Mouse (Mus musculus) macrophage (primary cell): ENCODE data around the gene Lelp1. TPM values are rescaled to one million over a fixed set of nuclear protein-coding genes. Genes with fewer than 3 reads are reported as not detected.

Source experiments
- H3K27ac ChIP-seq: fragments of 350-480 bp; formaldehyde crosslinking; 2 replicates; pipeline ENCODE4 v1.9.0; 2021
- H3K36me3 ChIP-seq: fragments of 350-480 bp; formaldehyde crosslinking; 2 replicates; pipeline ENCODE4 v1.9.0; 2021; ENCODE audit errors: inconsistent target
- H3K4me3 ChIP-seq: fragments of 350-480 bp; formaldehyde crosslinking; 2 replicates; pipeline ENCODE4 v1.9.0; 2021; ENCODE audit errors: inconsistent target
- H3K79me2 ChIP-seq: fragments of 350-480 bp; formaldehyde crosslinking; 2 replicates; pipeline ENCODE4 v1.9.0; 2021; ENCODE audit errors: inconsistent target
- WGBS: methylation state at CpG from one replicate; pipeline ENCODE4 v1.1.7; 2026; ENCODE audit warnings: inconsistent platforms; ENCODE audit not compliant: missing documents; 5-methylcytosine and 5-hydroxymethylcytosine counted together
- polyA plus RNA-seq: library from polyadenylated mRNA; stranded (reverse); fragments of 250-400 nt; gene quantifications from 3 replicates; pipeline ENCODE4 v1.2.4, GENCODE M21; 2018; ENCODE audit warnings: inconsistent platforms
- total RNA-seq, 78 experiments: library from RNA; depleted of rRNA; stranded (reverse); fragments of 250-400 nt; gene quantifications; 1 replicate in 9 of 78; 2 replicates in 24 of 78; 3 replicates in 43 of 78; 4 replicates in 2 of 78; pipeline ENCODE4 v1.2.4; 2018; ENCODE audit warnings: inconsistent platforms in 56 of 78

Lelp1 gene
- total RNA-seq (2018; cell fraction: chromatin; rRNA removed) = not detected
- total RNA-seq (2018; cell fraction: cytosol; rRNA removed) = not detected
- total RNA-seq (2018; cell fraction: nucleus; rRNA removed) = not detected
- not detected in 3 replicates for polyA plus RNA-seq

- Histone ChIP-seq H3K27ac (no peak within 1 kb of the TSS), H3K4me3 (no peak within 1 kb of the TSS), H3K36me3 (no peaks in the 10 kb centered on the region), H3K79me2 (no peaks in the 10 kb centered on the region)
- 70% methylated on average over 1 of the region's 1 CpGs for WGBS
These were observed at the start of gene Lelp1 for GRCm38 (mm10) chr3:92142644-92143043. Gene Lelp1 (minus strand): TSS chr3:92142744.

DNA sequence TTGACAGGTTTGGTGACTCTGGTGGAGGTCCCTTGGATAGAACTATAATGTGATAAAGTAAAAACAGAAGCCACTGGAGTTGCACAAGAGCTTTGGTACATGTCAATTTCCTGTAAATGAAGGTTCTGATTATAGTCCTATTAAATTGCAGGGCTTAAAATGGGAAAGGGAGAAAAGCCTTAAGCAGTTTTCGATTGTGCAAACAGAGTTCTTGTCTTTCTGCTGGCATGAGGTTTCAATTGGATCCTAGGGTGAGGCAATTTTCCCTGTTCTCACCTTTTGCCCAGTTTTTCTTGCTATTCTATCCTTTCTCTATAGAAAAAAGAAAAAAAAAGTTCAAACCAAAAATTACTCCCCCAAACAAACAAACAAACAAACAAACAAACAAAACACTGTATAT is 34.3 kb upstream of the Lelp1 start:
- no peaks in the 10 kb centered on the region for H3K36me3 ChIP-seq
- H3K79me2 ChIP-seq = no peaks in the 10 kb centered on the region
- H3K4me3 ChIP-seq = no peak overlapping the region
- 55% methylated on average over 1 of the region's 1 CpGs for WGBS
- no peak overlapping the region for H3K27ac ChIP-seq

GRCm38 (mm10) chr3:92169847-92170246 is 27.3 kb upstream of the Lelp1 start:
- WGBS = 92% methylated on average over 3 of the region's 3 CpGs
- no peaks in the 10 kb centered on the region for H3K79me2 ChIP-seq
- H3K4me3 ChIP-seq = no peak overlapping the region
- H3K27ac ChIP-seq = no peak overlapping the region
- H3K36me3 ChIP-seq = no peaks in the 10 kb centered on the region

- Histone ChIP-seq H3K79me2 (no peaks in the 10 kb centered on the region), H3K27ac (no peak overlapping the region), H3K36me3 (no peaks in the 10 kb centered on the region), H3K4me3 (no peak overlapping the region)
These were observed 10.8 kb upstream of the Lelp1 start for GRCm38 (mm10) chr3:92153322-92153721.

DNA sequence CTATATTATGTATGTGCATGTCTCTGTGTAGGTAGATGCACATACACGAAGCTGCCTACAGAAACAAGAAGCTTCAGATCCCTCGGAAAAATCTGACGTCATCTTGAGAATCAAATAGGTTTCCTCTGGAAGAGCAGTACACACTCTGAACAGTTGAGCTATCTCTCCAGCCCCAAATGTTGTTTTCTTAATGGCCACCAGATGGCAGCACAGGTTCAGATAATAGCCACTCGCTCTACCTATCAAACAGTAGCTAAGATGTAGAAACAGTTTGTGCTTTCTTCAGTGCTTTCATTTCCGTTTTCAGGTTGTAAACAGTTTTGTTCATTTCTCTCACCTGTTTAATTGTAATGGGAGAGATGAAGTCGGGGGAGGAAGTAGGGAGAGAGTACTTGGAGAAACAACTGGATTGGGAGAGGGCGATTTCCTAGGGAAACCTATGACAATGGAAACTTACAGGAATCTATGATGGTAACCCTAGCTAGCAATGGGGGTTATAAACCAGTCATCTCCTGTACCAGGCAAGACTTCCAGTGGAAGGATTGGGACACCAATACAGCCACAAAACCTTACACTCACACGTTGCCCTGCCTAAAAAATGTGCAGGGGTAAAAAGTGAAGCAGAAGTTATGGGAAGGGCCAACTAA is 8.2 kb upstream of the Lelp1 start:
- no peak overlapping the region for H3K4me3 ChIP-seq
- H3K27ac ChIP-seq = no peak overlapping the region
- H3K79me2 ChIP-seq = no peaks in the 10 kb centered on the region
- 25% methylated on average over 8 of the region's 8 CpGs for WGBS
- H3K36me3 ChIP-seq = no peaks in the 10 kb centered on the region

DNA sequence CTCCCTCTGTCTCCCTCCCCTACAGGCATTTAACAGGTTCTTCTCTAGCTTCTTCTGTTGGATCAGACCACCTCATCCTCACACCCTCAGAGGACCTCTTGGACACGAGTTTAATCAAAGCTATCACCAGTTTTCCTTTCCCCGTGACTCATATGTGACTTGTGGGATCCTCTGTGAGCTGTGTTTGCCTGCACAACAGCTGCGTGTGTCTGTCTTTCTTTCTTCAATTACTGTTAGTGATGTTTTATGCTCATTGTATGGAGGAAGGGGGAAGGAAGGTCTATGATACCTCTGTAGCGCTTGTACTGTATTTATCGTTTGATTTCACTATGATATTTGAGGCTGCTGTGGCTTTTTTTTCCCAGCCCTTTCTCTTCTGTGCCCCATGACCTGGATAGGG is 5.4 kb upstream of the Lelp1 start:
- Histone ChIP-seq H3K27ac (no peak overlapping the region), H3K79me2 (no peaks in the 10 kb centered on the region), H3K4me3 (no peak overlapping the region), H3K36me3 (no peaks in the 10 kb centered on the region)
- WGBS = 71% methylated on average over 5 of the region's 5 CpGs

GRCm38 (mm10) chr3:92147420-92147819 is 4.9 kb upstream of the Lelp1 start:
- 42% methylated on average over 2 of the region's 2 CpGs for WGBS
- Histone ChIP-seq H3K4me3 (no peak overlapping the region), H3K27ac (no peak overlapping the region), H3K79me2 (no peaks in the 10 kb centered on the region), H3K36me3 (no peaks in the 10 kb centered on the region)

GRCm38 (mm10) chr3:92123847-92124246 is 18.7 kb downstream of the Lelp1 start, which contains the start of gene Prr9:
Gene Prr9 (minus strand): TSS chr3:92123947.
- Histone ChIP-seq H3K4me3 (no peak within 1 kb of the TSS), H3K36me3 (no peaks in the 10 kb centered on the region), H3K79me2 (no peaks in the 10 kb centered on the region), H3K27ac (no peak within 1 kb of the TSS)
- WGBS = 77% methylated on average over 5 of the region's 5 CpGs

DNA sequence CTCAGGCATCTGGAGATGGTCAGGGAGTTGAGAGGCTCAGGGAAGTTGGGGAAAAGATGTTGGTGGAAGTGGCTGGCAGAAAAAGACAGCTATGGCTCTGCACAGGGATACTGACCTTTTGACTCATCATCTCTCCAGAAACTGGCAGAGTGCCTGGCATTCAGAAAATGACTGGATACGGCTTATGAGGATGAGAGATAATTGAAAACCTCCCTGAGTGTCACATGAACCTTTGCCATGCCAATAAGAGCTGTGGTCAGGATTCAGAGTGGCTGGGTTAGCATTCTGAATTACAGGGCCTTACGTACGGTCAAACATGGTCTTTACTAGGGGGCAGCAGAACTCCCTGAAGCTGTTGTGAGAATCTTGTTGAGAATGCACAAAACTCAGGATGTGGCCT is 21.6 kb downstream of the Lelp1 start:
- H3K27ac ChIP-seq = no peak overlapping the region
- WGBS = 90% methylated on average over 3 of the region's 3 CpGs
- no peak overlapping the region for H3K4me3 ChIP-seq
- H3K36me3 ChIP-seq = no peaks in the 10 kb centered on the region
- no peaks in the 10 kb centered on the region for H3K79me2 ChIP-seq

DNA sequence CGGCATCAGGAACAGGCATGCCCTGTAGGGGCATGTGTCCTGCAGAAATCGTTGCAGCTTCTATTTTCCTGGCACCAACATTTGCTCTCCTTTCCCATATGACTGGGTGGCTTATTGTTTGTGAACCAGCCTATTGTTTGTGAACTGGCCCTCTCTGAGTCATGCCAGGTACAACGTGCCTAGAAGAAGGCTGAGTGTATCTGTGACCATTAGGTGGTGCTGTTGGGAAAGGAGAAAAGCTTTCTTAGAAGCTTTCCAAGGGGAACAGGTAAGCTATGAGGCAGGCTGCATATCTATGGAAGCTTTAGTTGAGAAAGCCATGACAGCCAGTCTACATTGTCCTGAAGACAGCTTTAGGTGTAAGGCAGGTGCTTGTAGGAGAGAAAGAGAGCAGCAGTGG is 24.6 kb downstream of the Lelp1 start:
- H3K36me3 ChIP-seq = no peaks in the 10 kb centered on the region
- no peaks in the 10 kb centered on the region for H3K79me2 ChIP-seq
- no peak overlapping the region for H3K27ac ChIP-seq
- H3K4me3 ChIP-seq = no peak overlapping the region
- 26% methylated on average over 3 of the region's 3 CpGs for WGBS

DNA sequence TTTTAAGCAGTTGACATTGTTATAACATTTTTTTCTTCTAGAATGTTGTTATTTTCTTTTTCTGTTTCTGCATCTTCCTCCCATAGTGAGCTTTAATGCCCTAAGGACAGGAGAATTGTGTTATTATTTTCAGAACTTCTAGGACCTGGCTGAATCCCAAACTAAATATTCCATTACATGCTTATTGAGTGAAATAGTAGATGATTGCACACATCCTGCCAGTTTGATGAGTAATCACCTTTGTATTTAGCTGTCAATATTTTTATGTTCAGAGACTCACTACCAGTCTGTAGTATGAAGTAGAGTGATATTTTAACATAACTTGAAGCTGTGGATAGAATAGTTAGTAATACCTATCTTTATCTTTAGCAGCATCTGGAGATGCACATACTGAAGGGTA is 31.0 kb downstream of the Lelp1 start:
- no peak overlapping the region for H3K4me3 ChIP-seq
- H3K27ac ChIP-seq = no peak overlapping the region
- no peaks in the 10 kb centered on the region for H3K79me2 ChIP-seq
- no peaks in the 10 kb centered on the region for H3K36me3 ChIP-seq

- no peaks in the 10 kb centered on the region for H3K36me3 ChIP-seq
- no peaks in the 10 kb centered on the region for H3K79me2 ChIP-seq
- no peak overlapping the region for H3K4me3 ChIP-seq
- no peak overlapping the region for H3K27ac ChIP-seq
These were observed 31.8 kb downstream of the Lelp1 start for GRCm38 (mm10) chr3:92110790-92111189.

DNA sequence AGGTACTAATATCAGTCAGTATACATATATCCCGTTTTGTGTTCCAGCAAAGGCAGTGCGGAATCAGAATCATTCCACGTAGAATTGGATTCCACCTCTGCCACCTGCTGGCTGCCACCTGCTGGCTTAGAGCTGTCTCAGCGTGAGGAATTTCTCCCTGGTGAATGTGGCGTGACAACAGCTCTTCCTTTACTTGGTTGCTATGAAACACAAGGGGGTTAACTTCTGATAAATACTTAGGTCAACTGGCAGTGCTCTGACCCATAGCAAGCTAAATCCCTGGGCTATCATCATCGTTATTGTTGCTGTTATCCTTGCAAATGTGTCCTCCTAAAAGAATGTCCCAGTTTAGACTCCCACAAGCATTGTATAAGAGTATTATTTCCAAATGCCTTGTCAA is 36.0 kb downstream of the Lelp1 start:
- Histone ChIP-seq H3K27ac (no peak overlapping the region), H3K36me3 (no peaks in the 10 kb centered on the region), H3K79me2 (no peaks in the 10 kb centered on the region), H3K4me3 (no peak overlapping the region)
- WGBS = 17% methylated on average over 6 of the region's 6 CpGs
